Mouse (Mus musculus) urinary bladder, postnatal 36 days (tissue): ENCODE data around the gene Npy4r.
A peak's percentile ranks its signal among the peaks of the same experiment; 100 is the strongest.

Experiments used
- DNase-seq, 2 experiments: peaks; one replicate each; pipeline ENCODE4 v3.0.0; 2022; ENCODE audit warnings: low spot score in 2 of 2, mixed read lengths in 1 of 2

Npy4r gene

DNA sequence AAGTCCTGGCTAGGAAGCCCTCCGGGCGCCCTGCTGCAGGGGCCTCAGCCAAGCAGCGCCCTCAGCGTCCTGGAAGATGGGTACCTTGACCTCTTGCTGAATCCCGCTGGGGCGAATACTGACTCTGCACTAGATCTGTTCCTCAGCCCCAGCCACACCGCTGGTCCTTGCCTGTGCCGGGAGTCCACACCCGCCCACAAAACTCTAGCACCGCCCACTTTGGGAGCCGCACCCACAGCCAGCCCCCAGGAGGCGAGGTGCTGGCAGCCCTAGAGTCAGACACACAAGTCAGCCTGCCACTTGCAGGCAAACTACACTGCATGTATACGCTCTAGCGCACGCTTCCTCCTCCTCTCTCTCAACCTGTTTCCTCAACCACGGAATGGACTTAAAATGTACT is at the start of gene Npy4r:
TSS of gene Npy4r (minus strand) at position 148 of the 400 bp plus-strand sequence.
- DNase-seq = peak; percentile 63 to 78

DNA sequence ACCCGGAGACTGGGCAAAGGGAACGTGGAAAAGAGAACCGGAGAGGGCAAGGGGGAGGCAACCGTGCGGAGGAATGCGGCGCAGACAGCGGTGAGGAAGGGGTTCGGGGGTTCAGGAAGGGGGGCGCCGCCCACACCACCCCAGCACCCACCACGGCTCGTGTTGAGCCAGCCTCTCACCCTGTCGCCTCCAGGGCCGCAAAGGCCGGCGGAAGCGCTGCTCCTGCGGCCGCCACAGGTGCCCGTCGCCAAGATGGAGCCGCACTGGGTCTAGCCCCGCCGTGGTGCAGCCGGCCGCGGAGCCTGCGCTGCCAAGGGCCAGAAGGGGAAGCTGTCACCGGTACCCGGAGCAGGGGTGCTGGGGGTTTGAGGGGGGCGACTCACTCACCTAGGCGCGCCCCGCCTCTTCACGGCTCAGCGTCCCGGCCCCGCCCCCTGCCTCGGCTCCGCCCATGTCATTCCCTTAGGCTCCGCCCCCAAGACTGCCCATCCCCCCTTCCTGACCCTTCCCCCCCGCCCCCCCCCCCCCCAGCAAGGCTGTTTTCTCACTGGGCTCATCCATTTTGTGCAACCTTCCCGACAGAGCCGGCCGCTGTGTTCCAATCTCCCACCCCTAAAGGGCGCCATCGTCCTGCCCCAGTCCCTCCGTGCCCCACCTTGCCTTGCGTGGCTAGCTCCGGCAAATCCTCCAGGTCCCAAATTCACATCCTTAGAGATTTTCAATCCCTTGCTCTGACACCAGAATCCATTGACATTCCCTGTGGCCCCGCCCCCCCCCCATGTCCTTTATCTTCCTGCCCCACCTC is 49.1 kb upstream of the Npy4r start, which contains the start of gene Gprin2:
TSS of gene Gprin2 (minus strand) at position 423 of the 805 bp plus-strand sequence.
- DNase-seq = peak in 1 of 2 experiments; percentile 16

GRCm38 (mm10) chr14:34200738-34201230 is 48.5 kb upstream of the Npy4r start:
- DNase-seq = peak; percentile 15 to 29

GRCm38 (mm10) chr14:34196706-34197105 is 44.4 kb upstream of the Npy4r start:
- DNase-seq = no peak

DNA sequence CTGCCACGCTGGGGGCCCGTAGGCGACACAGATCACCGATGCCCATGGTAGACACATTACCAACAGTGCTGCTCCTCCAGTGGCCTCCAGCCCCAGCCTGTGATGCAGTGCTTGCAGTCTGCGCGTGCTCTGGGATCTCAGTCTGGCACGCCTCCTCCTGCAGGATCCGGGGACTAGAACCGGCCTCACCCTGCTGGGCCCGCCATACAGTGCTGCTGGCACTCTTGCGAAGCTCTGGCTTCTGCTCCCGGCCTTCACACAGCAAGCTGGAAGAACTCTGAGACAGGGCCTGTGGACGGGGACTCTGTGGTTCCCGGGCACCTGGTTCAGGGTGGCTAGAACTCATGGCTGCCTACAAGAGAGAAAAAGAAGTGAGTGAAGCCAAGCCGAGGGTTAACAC is 43.2 kb upstream of the Npy4r start:
- DNase-seq = no peak

DNA sequence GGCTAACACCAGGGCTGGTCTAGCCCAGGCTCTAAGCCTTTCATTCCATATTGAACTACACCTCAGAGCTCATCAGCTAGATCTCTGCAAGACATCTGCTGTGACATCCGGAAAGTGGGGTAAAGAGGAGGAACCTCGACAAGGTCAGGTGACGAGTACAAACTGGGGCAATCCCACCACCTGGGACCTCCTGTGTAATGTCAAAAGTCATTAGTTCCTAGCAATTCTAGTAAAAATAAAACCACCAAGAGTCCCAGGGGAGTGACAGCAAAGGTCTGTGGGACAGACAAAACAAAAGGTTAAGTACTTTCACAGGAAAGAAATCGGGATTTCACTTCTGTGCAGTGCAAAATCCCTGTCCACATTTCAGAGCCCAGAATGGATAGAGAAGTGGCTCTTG is 41.6 kb upstream of the Npy4r start:
- no peak for DNase-seq

DNA sequence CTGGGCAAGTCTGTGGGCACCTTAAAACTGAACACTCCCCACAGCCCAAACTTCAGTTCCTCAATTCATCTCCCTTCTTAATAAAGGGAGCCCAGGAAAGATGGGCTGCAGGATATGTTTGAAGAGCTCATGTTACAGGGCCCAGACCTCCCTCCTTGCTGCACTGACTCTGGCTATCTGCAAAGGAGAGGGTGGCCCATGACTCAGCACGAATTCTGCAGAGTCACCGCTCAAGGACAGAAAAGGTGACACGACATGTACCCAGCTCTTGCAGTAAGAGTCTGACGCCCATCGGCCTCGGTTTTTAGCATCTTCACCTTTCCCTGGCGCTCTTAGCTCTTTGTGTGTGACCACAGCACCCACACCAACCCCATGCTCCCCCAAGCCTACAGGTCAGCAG is 38.1 kb upstream of the Npy4r start:
- no peak for DNase-seq

GRCm38 (mm10) chr14:34188629-34189028 is 36.3 kb upstream of the Npy4r start:
- DNase-seq = peak; percentile 35 to 48

GRCm38 (mm10) chr14:34183101-34183500 is 30.8 kb upstream of the Npy4r start:
- DNase-seq = no peak

GRCm38 (mm10) chr14:34179351-34179750 is 27.1 kb upstream of the Npy4r start:
- DNase-seq = no peak

DNA sequence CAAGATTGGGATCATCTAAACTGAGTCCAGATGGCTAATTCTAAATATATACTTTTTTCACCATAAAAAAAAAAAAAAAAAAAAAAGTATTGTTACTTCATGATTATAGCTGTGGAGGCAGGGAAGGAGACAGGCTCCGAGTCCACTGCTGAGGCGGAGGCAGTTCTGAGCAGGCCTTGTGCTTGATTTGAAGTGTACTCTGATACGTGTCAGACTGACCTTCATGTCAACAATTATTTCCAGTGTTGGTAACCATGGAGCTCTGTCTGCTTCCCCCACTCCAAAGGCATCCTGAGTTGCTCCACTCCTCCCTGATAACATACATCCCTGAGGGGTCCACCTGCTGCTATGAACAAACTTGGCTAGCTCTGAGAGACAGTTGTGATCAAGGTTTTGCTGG is 18.8 kb upstream of the Npy4r start:
- DNase-seq = no peak

- DNase-seq = no peak
Observed at GRCm38 (mm10) chr14:34155752-34156151, 3.5 kb upstream of the Npy4r start.

- peak; percentile 25 to 33 for DNase-seq
Observed at GRCm38 (mm10) chr14:34154601-34155337, 2.5 kb upstream of the Npy4r start.

GRCm38 (mm10) chr14:34142915-34143314 is 9.4 kb downstream of the Npy4r start:
- DNase-seq = no peak

DNA sequence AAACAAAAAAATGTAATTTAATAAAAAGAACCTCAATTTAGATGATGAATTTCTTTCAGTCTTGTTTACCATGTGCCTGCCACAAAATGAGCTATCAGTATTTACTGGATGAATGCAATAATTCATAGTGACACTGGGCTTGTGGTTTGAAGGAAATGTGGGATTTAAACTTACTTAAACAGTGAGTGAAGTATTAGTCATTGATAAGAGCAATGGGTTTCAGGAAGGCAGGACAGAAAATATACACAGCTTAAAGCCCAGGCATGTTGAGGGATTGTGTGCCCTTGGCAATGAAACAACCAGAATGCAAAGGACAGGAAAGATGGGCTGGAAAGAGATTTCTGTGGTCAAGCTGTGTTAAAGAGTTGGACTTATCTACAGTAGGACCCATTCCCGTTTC is 10.0 kb downstream of the Npy4r start:
- DNase-seq = no peak

DNA sequence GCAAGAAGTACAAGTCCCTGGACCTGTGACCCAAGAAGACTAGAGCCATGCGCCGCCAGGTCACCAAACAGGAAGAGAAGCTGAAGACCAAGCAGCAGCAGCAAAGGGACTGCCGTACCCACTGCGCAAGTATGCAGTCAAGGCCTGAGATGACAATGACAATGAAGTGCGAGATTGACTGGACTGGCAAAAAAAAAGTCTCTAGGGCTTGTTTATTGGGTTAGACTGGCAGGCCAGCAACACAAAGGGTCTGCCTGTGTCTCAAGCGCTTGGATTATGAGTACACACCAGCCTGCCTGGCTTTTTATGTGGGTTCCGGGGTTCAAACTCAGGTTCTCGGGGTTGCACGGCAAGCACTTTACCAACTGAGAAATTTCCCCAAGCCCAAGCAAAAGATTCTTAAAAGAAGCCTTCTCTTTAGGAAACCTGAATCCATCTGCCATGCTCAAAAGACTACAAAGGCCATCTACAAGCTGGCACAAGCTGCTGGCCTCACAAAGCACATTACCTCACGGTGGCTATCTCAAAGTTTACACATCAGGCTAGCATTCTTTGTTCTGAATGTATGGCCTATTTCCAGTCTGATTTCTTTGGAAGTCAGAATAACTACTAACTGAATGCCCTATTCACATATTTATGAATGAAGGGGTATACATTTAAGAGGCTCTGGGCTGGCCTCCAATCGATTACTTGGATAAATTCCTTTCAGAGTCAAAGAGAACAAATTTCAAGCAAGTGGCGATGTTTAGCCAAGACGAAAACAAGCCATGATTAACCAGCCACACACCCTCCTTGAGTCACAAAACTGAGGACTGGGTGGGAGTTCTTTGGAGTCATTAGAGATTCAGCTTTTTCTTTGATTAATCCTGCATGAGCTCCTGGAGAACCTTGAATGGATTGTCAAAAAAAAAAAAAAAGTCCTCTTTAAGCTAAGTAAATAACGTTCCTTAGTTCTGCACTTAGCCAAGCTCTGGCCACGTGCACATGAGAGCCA is 12.3 kb downstream of the Npy4r start:
- DNase-seq = no peak

DNA sequence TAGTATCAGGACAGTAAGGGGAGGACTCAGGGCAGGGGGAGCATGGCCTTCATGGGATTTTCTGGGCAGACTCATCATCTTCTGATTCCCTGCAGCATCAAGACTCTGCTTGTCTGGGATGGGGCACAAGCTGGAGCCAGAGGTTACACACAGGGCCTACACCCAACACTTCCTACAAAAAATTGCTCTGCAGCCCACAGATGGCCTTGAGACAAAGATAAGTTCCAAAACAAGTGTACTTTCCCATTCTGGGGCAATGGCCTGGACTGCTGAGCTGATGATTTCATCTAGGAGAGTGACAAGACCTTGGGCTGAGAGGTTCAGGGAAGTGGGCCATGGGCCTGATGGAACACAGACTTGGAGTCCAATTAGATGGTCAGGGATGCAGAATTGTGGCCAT is 16.9 kb downstream of the Npy4r start:
- no peak for DNase-seq

DNA sequence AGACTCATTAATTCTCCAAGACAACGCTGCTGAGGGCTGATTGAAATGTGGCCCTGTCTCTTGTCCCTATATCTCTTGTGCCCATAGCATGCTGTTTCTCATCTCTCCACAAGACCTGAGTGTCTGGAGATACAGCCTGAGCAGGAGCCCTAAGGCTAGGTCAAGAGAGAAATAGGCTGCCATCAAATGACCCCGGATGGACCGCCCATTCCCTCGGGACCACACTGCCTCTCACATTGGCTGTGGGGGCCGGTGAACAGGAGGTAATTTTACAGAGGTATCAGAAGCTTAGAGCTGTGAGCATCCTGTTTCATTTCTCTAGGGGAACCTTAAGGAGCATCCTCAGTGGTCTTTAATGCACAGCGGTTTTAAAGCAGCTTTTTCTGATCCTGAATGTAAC is 21.1 kb downstream of the Npy4r start:
- DNase-seq = no peak

DNA sequence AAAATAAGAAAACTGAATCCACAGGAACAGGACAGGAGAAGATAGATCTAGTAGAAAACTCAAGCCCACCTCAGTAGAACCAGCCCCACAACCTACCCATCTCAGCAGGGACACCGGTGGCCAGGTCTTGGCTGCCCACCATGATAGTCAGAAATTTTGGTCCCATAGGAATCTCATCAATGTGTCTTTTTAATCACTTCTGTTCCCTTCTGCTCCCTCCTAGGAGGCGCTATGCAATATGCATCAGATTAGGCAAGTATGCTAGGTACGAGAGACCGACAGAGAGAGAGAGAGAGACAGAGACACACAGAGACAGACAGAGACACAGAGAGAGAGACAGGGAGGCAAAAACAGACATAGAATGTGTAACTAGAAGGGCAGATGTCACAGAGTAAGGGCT is 30.6 kb downstream of the Npy4r start:
- no peak for DNase-seq

DNA sequence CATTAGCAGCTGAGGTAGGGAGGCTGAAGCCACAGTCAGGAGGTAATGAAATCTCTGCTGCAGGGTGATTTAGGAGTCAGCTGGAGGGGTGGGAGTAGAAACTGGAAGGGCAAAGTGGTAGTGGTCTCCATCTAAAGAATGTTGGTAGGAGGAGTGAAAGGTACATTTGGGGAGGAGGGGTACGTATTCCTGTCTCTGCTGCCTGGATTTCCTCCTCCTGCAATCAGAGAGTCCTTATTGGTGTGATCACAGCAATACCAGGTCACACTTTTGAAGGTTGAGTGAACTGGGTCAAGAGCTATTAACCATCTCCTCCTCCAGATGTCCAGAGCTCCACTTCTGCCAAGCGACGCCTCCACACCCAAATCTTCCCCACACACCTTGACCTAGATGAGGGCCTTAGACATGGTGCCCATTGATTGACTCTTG is 31.4 kb downstream of the Npy4r start:
- no peak for DNase-seq
